Mouse (Mus musculus): ENCODE measurements at regions not wholly inside any gene's neighbourhood (a gene's known extent, or its start where the extent isn't known, plus 50 kb on each side); places are given as distances from the start of the nearest gene placed in this dataset.

DNA sequence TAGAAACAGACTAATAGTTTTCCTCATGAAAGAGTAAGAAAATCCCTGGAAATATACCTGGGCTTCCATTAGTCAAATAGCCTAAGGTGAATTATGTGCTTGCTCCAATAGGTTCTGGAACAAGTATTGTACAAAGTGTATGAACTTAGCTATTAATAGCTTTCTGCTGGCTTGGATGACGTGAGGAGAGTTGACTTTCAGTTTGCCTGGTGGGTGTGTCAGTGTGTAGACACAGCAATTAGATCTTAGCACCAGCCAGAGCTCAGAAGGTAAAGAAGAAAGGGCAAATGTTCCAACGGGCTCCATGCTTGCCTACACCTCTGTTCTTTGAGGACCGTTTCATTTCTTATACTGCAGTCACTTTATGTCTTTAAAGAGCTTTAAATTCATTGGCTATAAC lies 654.8 kb upstream of the Mef2c start:
- no peak for DNase-seq

- DNase-seq: no peak
These were observed 634.0 kb upstream of the Mef2c start for GRCm38 (mm10) chr13:82869869-82870268.

- DNase-seq: no peak
These were observed 629.7 kb upstream of the Mef2c start for GRCm38 (mm10) chr13:82874091-82874490.

DNA sequence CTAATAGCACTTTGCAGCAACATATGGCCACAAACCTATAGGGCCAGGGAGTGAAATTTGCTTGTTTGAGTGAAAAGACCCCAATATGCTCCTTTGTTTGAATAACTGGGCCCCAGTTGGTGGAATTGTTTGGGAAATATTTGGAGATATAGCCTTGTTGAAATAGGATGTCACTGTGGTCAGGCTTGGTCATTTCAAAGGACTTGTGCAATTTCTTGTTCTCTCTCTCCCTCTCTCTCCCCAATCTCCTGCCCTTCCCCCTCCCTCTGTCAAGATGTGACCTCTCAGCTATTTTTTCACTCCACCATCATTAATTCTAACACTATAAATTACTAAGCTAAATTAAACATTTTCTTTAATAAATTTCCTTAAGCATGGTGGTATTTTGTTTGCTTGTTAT lies 620.5 kb upstream of the Mef2c start:
- no peak for DNase-seq

DNA sequence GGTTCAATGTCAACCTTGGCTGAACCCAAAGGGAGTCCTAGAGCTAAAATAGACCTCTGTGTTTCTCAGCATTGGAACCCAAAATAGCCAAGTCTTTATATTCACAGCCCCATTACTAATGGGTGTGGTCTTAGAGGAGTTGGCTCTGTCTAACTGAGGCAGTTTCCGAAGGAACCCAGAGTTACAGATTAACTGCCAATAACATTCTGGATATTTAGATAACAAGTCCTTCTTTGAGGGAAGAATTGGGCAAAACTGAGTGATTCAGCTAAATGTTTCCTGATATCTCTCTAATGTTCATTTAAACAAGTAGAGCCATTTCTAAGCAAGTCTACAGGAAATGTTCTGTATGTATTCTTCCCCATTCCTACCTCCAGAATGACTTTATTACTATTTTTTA lies 615.1 kb upstream of the Mef2c start:
- DNase-seq: no peak

DNA sequence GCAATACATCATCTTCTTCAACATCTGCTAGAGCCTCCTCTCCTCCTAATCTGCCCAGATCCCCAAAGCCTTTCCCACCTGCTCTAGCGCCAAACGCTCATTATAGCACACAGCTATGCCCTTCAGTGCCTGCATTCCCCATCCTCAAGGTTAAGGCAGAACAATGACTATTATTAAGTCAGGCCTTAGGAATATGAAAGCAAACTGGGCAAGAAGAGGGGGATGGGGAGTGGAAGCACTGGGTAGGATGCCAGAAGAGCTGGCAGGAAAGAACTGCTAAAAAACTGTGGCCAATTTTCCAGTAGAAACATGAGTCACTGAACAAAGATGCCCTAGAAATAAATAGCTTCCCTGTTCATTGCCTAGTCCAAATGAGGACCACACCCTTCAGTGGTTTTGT lies 611.1 kb upstream of the Mef2c start:
- DNase-seq: peak; percentile 7 to 25

DNA sequence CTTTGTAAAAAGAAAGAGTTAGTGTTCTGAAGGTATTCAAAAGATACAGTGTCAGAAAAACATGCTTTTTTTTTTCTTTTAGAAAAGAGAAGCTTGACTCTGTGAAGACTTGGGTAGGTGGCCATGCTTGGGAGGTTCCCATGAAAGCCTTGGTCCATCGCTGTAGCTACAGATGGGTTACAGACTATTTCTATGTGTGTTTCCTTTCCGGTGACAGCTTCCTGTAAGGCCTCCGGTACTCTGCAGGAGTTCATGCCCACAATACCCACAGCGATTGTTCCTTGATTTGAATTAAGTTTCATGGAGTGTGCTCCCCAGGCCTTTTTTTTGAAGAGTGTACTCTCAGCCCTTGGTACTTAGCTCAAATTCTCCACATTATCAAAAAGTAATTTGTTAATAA lies 604.1 kb upstream of the Mef2c start:
- DNase-seq: no peak

DNA sequence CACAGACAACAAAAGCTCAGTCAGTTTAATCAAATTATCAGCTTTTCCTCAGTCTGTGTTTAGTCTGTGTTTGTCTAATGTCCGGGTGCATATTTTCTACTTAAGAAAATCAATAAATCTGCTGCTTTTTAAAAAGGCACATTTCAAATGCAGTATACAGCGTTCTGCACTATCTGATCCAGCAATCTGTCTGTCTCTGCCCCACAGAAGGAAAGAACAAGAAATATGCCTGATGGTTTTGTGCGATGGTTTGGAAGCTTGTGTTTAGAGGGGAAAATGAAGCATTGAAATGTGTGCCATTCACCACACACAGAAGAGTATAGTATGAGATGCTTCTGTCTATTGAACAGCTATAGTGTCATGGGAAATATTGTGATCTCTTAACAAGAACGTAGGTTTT lies 601.7 kb upstream of the Mef2c start:
- DNase-seq: no peak

GRCm38 (mm10) chr13:82903637-82904036 lies 600.2 kb upstream of the Mef2c start:
- DNase-seq: no peak

DNA sequence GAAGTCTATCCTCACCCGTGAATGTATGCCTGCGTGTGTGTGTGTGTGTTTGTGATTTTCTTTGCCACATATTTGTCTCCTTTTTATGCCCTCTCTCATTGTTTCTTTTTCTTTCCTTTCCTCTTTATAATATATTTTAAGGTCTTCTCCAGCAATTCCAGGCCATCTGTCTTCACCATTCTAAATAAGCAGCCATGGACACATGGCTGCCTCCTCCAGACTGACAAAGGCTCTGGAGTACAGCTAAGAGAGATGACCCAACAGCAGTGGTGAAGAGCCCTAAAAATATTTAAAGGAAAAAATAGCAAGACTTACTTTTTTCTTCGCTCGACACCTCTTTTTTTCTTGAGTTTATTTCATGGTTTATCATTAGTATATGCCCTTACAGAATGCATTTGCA lies 596.1 kb upstream of the Mef2c start:
- DNase-seq: no peak

- DNase-seq: no peak
These were observed 594.7 kb upstream of the Mef2c start for GRCm38 (mm10) chr13:82909151-82909550.

GRCm38 (mm10) chr13:82912859-82913258 lies 591.0 kb upstream of the Mef2c start:
- DNase-seq: no peak

DNA sequence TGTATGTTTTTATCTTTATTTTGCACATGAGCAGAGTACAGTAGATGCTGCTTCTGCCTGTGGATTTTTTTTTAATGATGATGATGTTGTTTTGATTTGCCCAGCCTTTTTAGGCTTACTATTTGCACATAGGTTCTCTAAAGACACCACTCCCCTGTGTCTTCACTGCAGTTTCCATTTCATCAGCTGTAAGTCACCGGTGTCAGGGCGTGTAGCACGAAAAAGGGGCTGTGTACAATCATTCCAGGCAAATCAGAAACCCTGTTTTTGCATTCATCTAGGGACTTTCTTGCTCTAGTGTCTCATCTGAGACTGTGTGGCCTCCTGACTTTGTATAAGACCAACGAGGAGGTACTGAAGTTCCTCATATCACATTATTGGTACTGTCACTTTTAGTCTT lies 588.6 kb upstream of the Mef2c start:
- DNase-seq: no peak

DNA sequence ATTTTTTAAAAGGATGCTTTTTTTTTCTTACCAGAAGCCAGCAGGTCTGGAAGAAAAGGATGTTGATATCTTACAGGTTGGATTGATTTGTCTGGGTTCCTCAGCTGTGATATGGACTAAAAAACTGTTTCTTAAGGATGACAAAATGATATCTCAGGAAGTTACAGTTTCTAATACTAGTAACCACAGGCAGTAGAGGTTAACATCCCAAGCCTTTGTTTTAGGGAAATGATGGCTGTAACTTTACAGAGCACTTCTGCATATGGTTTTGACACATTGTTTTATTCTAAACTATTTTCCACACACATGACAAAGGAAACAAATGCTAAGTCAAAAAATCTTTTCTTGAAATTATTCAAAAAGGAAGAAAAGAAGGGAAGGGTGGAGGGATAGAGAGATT lies 573.8 kb upstream of the Mef2c start:
- DNase-seq: no peak

- DNase-seq: no peak
These were observed 566.0 kb upstream of the Mef2c start for GRCm38 (mm10) chr13:82937856-82938255.

- DNase-seq: no peak
These were observed 561.0 kb upstream of the Mef2c start for GRCm38 (mm10) chr13:82942691-82943341.

DNA sequence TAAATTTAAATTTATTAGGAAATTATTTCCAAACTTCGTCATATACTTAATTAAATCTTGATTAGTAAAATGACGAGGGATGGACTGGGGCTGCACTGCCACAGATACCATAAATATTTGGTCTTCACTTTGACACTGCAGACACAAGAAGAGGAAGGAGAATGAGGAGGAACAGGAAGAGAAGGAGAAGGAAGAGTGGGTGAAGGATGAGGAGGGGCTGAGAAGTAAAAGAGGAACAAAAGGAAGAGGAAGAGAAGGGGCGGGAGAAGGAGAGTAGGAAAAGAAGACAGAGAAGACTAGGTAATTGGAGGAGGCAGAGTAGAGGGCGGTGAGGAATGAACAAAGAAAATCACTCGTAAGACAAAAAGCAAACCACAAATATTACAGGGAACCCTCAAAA lies 556.9 kb upstream of the Mef2c start:
- no peak for DNase-seq

DNA sequence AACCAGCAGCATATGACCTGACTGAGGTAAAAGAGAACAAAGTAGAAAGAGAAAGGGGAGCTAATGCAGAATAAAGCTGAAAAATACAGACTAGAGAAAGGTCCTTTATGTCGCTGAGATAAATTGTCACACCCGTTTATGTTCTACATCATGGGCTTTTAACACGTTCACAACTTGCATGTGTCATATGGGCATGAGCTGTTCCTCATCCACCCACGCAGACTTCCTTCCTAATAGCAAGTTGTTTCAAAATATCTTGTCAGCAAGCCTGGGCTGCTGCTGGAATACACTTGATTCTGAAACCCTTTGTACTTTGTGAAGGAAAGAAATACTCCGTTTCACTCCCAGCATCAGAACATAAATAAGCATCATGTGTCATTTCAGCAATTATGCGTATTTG lies 554.3 kb upstream of the Mef2c start:
- DNase-seq: no peak

- no peak for DNase-seq
These were observed 541.5 kb upstream of the Mef2c start for GRCm38 (mm10) chr13:82962333-82962732.

DNA sequence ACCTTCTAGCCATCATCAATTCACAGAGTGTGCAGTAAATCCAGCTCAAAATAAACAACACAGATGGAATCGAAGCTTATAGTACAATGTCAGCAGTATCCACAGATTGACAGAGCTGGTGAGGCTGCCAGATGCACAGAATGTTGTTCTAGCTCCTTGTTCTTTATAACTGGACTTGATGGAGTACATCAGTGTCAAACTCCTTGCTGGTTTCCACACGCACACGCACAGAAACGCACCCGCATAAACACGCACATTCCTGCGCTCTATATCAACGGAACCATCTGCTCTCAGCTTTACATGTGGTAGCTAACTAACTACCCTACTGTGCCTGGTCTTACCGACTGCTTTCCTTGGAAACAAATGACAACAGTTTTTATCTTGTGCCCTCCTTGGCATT lies 532.1 kb upstream of the Mef2c start:
- no peak for DNase-seq

- no peak for DNase-seq
These were observed 529.5 kb upstream of the Mef2c start for GRCm38 (mm10) chr13:82974210-82974811.

DNA sequence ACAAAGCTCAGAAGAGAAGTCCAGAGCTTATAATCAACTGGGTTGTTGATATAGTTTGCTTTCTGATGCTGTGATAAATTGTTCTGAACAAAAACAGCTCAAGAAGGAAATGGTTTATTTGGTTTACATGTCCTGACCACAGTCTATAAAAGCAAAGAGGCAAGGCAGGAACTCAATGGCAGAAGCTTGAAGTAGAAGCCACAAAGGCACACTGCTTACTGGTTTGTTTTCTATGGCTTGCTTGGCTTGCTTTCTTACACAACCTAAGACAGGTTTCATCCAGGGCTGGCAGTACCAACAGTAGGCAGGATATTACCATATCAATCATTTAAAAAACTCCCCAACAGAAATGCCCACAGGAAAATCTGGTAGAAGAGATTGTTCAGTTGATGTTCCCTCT lies 502.7 kb upstream of the Mef2c start:
- no peak for DNase-seq

- no peak for DNase-seq
These were observed 487.1 kb upstream of the Mef2c start for GRCm38 (mm10) chr13:83016686-83017085.

GRCm38 (mm10) chr13:83020829-83021228 lies 483.0 kb upstream of the Mef2c start:
- no peak for DNase-seq

DNA sequence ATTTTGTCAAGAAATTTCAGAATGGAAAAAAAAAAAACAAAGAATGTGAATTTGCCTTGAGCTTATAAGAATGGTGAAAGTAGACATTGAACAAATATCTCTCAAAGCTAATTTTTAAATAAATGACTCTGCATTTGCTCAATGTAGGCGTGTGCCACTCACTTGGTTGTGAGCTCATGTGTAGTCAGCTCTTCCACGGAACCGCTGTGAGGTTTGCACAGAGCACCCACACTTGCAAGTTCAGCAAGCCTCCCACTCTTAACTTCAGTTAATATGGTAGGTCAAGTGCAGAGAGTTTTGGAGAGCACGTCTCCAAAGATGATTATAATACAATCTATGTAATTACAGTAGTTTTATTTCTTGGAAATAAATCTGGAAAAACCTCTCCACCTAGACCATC lies 479.9 kb upstream of the Mef2c start:
- no peak for DNase-seq

Measured in cerebellum, postnatal 36 days (tissue).